Mouse (Mus musculus) neural tube, postnatal 0 days (tissue): Measurements from ENCODE around the gene Plxnb1. TPM values are rescaled to one million over a fixed set of nuclear protein-coding genes. Genes with fewer than 3 reads are reported as not detected.

Experiments
- polyA plus RNA-seq: library from polyadenylated mRNA; unstranded; fragments of >200 nt; fragmentation: Nextera tagmentation; extraction: Ambion mirVana; gene quantifications from 2 replicates; pipeline ENCODE4 v1.2.1, GENCODE M21; 2015

Gene Plxnb1
- 8.7 and 11.0 TPM in 2 replicates for polyA plus RNA-seq

DNA sequence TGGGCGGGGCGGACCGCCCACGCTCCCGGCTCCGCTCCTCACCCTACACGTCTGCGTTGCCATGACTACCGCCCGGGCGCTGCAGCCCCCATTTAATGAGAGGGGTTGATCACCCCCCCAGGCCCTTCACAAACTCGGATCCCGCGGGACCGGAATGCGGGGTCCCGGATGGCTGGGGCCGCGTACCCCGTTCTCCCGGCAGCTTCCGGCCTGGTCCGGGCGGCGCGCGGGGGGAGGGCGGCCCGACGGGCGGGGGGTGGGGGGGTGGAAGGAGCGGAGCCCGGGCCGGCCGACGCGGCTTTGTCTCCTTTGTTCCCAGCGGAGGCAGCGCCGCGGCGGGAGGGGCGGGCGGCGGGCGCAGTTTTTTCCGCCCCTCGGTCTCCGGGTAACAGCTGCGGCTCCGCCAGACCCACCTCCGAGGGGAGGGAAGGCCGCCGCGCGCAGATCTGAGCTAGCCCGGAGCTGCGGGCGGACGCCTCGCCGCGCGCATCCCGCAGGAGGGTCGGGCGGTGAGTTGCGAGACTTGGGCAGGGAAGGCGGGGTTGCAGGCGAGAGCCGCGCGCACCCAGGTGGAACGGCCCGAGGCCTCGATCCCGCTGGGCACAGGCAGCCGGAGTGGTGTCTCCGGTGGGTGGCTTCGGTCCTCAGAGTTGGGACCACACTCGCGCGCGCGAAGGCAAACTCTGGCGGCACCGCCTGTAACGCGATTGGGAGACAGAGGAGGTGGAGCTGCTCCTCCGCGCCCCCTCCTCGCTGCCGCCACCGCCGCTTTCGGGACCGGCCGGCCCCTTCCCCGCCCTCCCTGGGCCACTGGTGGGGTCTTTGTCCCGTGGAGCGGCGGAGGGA, at the start of gene Plxnb1:
Gene Plxnb1, plus strand, starts transcription at position 253 of the 846 bp plus-strand sequence.

DNA sequence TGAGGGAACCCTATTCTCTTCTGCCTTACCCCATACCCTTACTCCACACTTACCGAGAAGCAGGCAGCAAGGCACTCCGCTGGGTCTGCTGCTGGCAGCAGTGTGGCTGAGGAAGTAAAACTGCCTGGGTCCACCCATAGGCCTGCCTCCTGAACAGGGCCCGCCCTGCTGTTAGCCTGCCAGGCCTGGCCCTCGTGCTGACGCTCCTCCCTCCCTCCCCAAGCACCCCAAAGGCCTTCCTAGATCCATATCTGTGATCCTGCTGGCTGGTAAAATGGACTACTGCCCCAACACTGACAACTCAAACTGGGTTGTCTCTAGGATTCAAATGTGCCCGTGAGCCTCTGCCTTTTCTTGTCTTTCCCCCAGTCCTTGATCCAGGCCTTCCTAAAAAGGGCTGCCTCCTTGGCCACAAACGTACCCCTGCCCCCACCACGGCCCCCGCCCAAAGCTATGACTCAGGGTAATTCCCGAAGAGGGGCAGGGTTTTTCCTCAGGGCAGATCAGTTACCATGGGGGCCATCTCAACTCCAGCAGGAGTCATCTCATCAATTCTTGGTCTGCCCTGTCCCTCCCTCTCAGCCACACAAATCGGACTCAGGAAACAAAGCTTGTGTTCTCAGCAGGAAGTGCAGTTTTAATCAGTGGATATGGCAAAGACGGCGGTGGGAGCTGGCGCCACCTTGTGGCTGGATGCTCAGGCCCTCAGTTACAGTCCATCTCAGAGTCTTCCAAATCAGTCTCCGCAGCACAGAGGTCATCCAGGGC, 35.9 kb upstream of the Plxnb1 start, which contains the start of gene Trex1:
Gene Trex1, minus strand, starts transcription at position 599 of the 768 bp plus-strand sequence.

DNA sequence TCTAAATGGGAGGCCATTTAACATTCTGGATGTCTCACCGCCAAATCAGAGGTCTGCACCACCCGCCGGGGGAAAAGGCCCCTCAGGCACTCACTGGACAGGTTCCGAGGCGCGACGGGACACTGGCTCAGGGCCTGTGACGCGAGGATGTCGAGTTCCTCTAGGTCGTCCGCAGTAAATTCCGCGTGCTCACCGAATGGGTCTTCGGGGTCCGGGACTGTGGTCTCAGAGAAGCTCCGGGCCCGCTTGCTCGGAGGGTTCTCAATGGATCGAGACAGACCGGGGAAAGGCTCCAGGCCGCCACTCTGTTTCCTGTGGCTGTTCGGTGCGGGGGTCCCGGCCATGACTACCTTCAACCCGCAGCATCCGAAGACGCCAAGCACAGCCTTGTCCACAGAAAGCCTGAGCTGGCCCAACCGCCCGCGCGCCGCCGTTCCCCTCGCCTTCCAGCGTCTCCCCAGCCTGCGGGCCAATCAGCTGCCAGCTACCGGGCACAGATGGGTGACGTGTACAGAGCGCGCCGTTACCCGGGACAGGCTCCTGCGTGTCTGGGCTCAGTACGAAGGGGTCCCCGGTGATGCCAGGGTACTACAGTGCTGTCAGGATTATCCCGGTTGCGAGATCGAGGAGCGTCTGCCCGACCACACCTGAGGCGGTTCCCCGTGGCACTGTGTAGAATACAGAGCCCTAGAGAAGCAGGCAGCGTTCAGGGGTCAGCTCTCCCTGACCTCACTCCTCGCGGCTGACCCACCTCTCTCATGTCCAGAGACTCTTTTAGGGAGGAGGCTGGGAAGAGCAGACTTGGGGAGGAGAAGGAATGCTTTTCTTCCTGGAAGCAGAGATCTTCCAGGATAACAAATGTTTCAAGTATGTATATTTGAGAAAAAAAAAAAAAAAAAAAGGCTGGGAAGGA, 21.3 kb upstream of the Plxnb1 start, which contains the start of gene Atrip:
Gene Atrip, minus strand, starts transcription at position 464 of the 913 bp plus-strand sequence.

DNA sequence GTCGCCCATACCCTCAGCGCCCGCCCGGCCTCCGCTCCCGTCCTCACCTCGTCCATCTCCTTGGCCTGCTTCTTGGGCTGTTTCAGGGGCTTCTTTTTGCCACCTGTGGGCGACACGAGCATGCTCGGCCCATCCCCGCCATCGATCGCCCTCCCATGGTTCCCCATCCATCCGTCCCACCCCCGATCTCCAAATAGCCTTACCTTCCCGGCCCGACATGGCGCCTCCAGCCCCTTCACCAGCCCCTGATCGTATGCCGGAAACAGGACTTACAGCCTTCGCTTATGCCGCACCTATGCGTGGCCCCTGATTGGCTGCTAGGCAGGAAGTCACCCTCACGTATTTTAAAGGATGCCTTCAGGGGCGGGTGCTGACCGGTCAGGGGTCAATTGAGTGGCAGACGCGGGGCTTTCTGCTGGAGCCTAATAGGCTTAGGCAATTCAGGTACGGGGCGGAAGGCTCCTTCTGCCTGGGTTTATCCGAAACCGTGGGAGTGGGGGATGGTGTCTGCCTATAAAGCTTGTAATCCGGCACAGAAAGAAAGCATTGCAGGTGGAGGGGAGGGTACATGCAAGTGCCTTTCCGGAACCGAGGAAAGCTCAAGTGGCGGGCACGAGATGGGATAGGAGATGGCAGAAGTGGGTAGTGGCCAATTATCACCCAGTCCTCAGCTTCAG, 12.9 kb upstream of the Plxnb1 start, which contains the start of the genes Ccdc51 and Tma7:
Gene Ccdc51, plus strand, starts transcription at position 370 of the 677 bp plus-strand sequence.
Gene Tma7, minus strand, starts transcription at position 464 of the 677 bp plus-strand sequence.

DNA sequence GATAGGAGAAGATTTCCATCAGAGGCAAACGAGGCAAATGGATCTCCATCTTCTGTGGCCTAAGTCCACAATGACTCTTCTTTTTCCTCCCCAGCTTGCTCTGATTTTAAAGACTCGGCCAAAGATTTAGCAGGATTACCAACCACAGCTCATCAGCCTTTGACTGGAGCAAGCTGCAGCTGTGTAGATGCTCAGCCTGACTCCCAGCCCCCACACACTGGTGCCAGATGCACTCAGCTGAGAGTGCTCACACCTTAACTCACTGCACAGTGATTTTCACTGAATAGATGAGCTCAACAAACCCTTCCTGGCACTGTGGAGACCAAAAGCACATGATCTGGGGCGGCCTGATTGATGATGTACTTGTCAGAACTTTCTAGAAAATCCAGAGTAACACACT, 66.8 kb downstream of the Plxnb1 start, which contains the start of gene Fbxw21:
Gene Fbxw21, minus strand, starts transcription at position 101 of the 400 bp plus-strand sequence.

Other genes with a start within 250 kb of the Plxnb1 start
- 25.2 and 32.2 TPM in 2 replicates for gene Slc26a6, start 242.1 kb upstream of the Plxnb1 start, polyA plus RNA-seq
- gene Tmem89, start 180.8 kb upstream of the Plxnb1 start, polyA plus RNA-seq: not detected in 2 replicates
- 610 and 634 TPM in 2 replicates for gene Uqcrc1, start 158.8 kb upstream of the Plxnb1 start, polyA plus RNA-seq
- 1.9 and 2.4 TPM in 2 replicates for gene Col7a1, start 141.8 kb upstream of the Plxnb1 start, polyA plus RNA-seq
- gene Ucn2, start 109.4 kb upstream of the Plxnb1 start, polyA plus RNA-seq: 0.13 TPM in 1 of 2 replicates, not detected in the other
- 16.8 and 21.5 TPM in 2 replicates for gene Pfkfb4, start 103.6 kb upstream of the Plxnb1 start, polyA plus RNA-seq
- gene Shisa5, start 56.8 kb upstream of the Plxnb1 start, polyA plus RNA-seq: 84.2 and 85.5 TPM in 2 replicates
- gene Trex1, start 35.7 kb upstream of the Plxnb1 start, polyA plus RNA-seq: 15.9 and 21.4 TPM in 2 replicates
- 26.0 and 28.4 TPM in 2 replicates for gene Atrip, start 21.3 kb upstream of the Plxnb1 start, polyA plus RNA-seq
- gene Ccdc51, start 12.9 kb upstream of the Plxnb1 start, polyA plus RNA-seq: 7.3 and 8.0 TPM in 2 replicates
- gene Tma7, start 12.8 kb upstream of the Plxnb1 start, polyA plus RNA-seq: 806 and 829 TPM in 2 replicates
- gene Fbxw21, start 66.7 kb downstream of the Plxnb1 start, polyA plus RNA-seq: not detected in 2 replicates
- not detected in 2 replicates for gene Fbxw13, start 100.6 kb downstream of the Plxnb1 start, polyA plus RNA-seq
- gene Fbxw20, start 139.4 kb downstream of the Plxnb1 start, polyA plus RNA-seq: 0.14 TPM in 1 of 2 replicates, not detected in the other
- gene Fbxw14, start 192.3 kb downstream of the Plxnb1 start, polyA plus RNA-seq: not detected in 2 replicates
- gene Fbxw28, start 244.3 kb downstream of the Plxnb1 start, polyA plus RNA-seq: not detected in 2 replicates